Mouse (Mus musculus) myocyte (in vitro differentiated cells): ENCODE results near the gene Pif1.

ENCODE experiments used
- E2F4 ChIP-seq: IDR thresholded peaks from one replicate; pipeline ENCODE4 v1.6.1; 2011; ENCODE audit warnings: mild to moderate bottlenecking, control low read depth, moderate library complexity; ENCODE audit not compliant: insufficient read depth
- MAX ChIP-seq: IDR thresholded peaks from one replicate; pipeline ENCODE4 v1.6.1; 2011; ENCODE audit warnings: low read depth, mild to moderate bottlenecking, control low read depth
- MYOG ChIP-seq, 3 experiments: IDR thresholded peaks; one replicate each; pipeline ENCODE4 v1.6.1; 2011; ENCODE audit warnings: control low read depth in 2 of 3, low read depth in 2 of 3, mild to moderate bottlenecking in 2 of 3; ENCODE audit not compliant: insufficient read length in 2 of 3, control insufficient read depth in 1 of 3, insufficient read depth in 1 of 3
- POLR2A ChIP-seq: IDR thresholded peaks from one replicate; pipeline ENCODE4 v1.6.1; 2011; ENCODE audit warnings: low read depth, mild to moderate bottlenecking, control low read depth, moderate library complexity; ENCODE audit not compliant: insufficient read length
- POLR2AphosphoS2 ChIP-seq: IDR thresholded peaks from one replicate; pipeline ENCODE4 v1.6.1; 2011; ENCODE audit warnings: low read depth, control low read depth; ENCODE audit not compliant: insufficient read length
- REST ChIP-seq: IDR thresholded peaks from one replicate; pipeline ENCODE4 v1.6.1; 2011; ENCODE audit warnings: mild to moderate bottlenecking, control low read depth, moderate library complexity; ENCODE audit not compliant: insufficient read depth, insufficient read length
- TCF12 ChIP-seq: IDR thresholded peaks from one replicate; pipeline ENCODE4 v1.6.1; 2011; ENCODE audit warnings: mild to moderate bottlenecking, control low read depth; ENCODE audit not compliant: poor library complexity, insufficient read depth, severe bottlenecking
- USF1 ChIP-seq: IDR thresholded peaks from one replicate; pipeline ENCODE4 v1.6.1; 2011; ENCODE audit warnings: low read depth, mild to moderate bottlenecking, control low read depth, moderate library complexity

- TF ChIP-seq TCF12 (no peak), POLR2A (no peak), REST (no peak), USF1 (no peak), MYOG (IDR thresholded peaks at IDR 0.05; ENCODE audit: control insufficient read depth in 1 of 3, insufficient read depth in 1 of 3, insufficient read length in 2 of 3, low read depth in 2 of 3) (no peak), POLR2AphosphoS2 (no peak), MAX (no peak), E2F4 (no peak)
These were observed 36.7 kb upstream of the Pif1 start for GRCm38 (mm10) chr9:65550079-65550831.
